16 mouse cellular contexts compared by ENCODE assay signal in genomic region chr16:67019856-67020255, GRCm38 (mm10).
"Had no signal": no experiment of that assay in that cellular context is flagged by ENCODE, and none has a peak within 500 bp of the region (broad histone marks: within the 10 kb centered on the region; RNA-seq: fewer than 3 reads in every experiment).

No protein-coding gene starts in this region.

- H3K4me3 ChIP-seq: neural tube, embryonic 12.5 days; neural tube, embryonic 13.5 days; neural tube, embryonic 15.5 days; stomach, embryonic 15.5 days had no signal

- H3K36me3 ChIP-seq: neural tube, embryonic 12.5 days; neural tube, embryonic 13.5 days; neural tube, embryonic 15.5 days; stomach, embryonic 15.5 days had no signal

- H3K9ac ChIP-seq: neural tube, embryonic 12.5 days; neural tube, embryonic 13.5 days; neural tube, embryonic 15.5 days; stomach, embryonic 15.5 days had no signal

- H3K9me3 ChIP-seq: neural tube, embryonic 12.5 days; neural tube, embryonic 13.5 days; neural tube, embryonic 15.5 days; stomach, embryonic 15.5 days had no signal

- H3K4me2 ChIP-seq: neural tube, embryonic 12.5 days; neural tube, embryonic 13.5 days; neural tube, embryonic 15.5 days; stomach, embryonic 15.5 days had no signal

- H3K4me1 ChIP-seq: neural tube, embryonic 12.5 days; neural tube, embryonic 13.5 days; neural tube, embryonic 15.5 days; stomach, embryonic 15.5 days had no signal

- DNase-seq: retina, postnatal 1 day; right cerebral cortex, adult 18-20 months; right cerebral cortex, postnatal 14 days; right cerebral cortex, postnatal 25 days; right cerebral cortex, postnatal 4 days; spleen, adult 18-20 months; thymus, adult 18-20 months; thymus, adult 2 months; thymus, postnatal 14 days; thymus, postnatal 25 days; thymus, postnatal 36 days had no signal

- H3K27ac ChIP-seq: neural tube, embryonic 12.5 days; neural tube, embryonic 13.5 days; neural tube, embryonic 15.5 days; stomach, embryonic 15.5 days; stomach, postnatal 0 days had no signal

- H3K27me3 ChIP-seq: neural tube, embryonic 12.5 days; neural tube, embryonic 13.5 days; neural tube, embryonic 15.5 days; stomach, embryonic 15.5 days had no signal
